ENCODE assay signal across 9 mouse cellular contexts in the genomic region with DNA sequence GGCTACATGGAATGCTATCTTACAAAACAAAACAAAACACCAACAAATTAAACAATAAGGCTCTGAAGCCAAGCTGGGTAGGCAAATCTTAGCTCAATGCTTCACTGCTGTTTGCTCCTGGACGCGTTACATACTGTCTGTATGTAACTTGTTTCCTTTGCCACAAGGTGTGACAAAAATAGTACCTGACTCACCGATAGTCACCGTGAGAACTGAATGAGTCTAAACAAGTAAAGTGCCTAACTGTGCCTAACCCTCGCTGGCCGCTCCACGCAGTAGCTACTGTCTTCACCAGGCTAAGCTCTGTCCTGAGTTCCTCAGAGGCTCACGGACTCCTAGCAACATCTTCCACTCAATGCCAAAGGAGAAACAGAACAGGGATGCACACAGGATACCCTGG. TPM values are rescaled to one million over a fixed set of nuclear protein-coding genes. Genes with fewer than 3 reads are reported as not detected.
DNase-seq lines count a peak whose midpoint lies in the region; ATAC-seq lines count a peak whose summit lies in the region.
"Had no signal": no experiment of that assay in that cellular context is flagged by ENCODE, and none has a peak within 500 bp of the region (broad histone marks: within the 10 kb centered on the region; RNA-seq: fewer than 3 reads in every experiment).

No protein-coding gene starts in this region.

- H3K27ac ChIP-seq in heart, embryonic 10.5 days, result peak overlapping the region; percentile 73
- 0 out of 2 replicates have a peak overlapping the region, but pooled peaks have one; percentile 10 for H3K27ac ChIP-seq in embryonic facial prominence, embryonic 10.5 days (replicated peaks)
- no peak overlapping the region for H3K27ac ChIP-seq in midbrain, embryonic 15.5 days
- H3K27ac ChIP-seq: liver, embryonic 12.5 days had no signal

- no peak overlapping the region for H3K9ac ChIP-seq in midbrain, embryonic 15.5 days
- H3K9ac ChIP-seq: liver, embryonic 12.5 days had no signal

- H3K27me3 ChIP-seq in heart, embryonic 10.5 days (ENCODE audit: insufficient read depth, poor library complexity, severe bottlenecking), result no peaks in the 10 kb centered on the region
- no peaks in the 10 kb centered on the region for H3K27me3 ChIP-seq in embryonic facial prominence, embryonic 10.5 days (replicated peaks; ENCODE audit: low read depth, poor library complexity, severe bottlenecking)
- H3K27me3 ChIP-seq in midbrain, embryonic 15.5 days (replicated peaks), result no peaks in the 10 kb centered on the region

- ATAC-seq in midbrain, embryonic 15.5 days (replicated peaks), result no peak
- ATAC-seq: liver, embryonic 12.5 days had no signal

- no peak for DNase-seq in heart, embryonic 10.5 days (ENCODE audit: low spot score)
- no peak for DNase-seq in heart, adult 11 months
- DNase-seq in embryonic facial prominence, embryonic 10.5 days (ENCODE audit: low spot score), result no peak
- DNase-seq in heart, postnatal 10 days, result peak; percentile 51 to 67
- no peak for DNase-seq in retina, embryonic 14.5 days (ENCODE audit: low spot score)
- DNase-seq in thymus, postnatal 10 days (ENCODE audit: low spot score in 2 of 2), result no peak
- DNase-seq in kidney, adult 11 months, result no peak

- peak overlapping the region; percentile 61 for H3K4me2 ChIP-seq in midbrain, embryonic 15.5 days
- H3K4me2 ChIP-seq: liver, embryonic 12.5 days had no signal

- WGBS in heart, embryonic 10.5 days, result 62% methylated on average over 8 of the region's 8 CpGs
- 94% methylated on average over 8 of the region's 8 CpGs for whole genome bisulfite sequencing in embryonic facial prominence, embryonic 10.5 days
- 85% methylated on average over 8 of the region's 8 CpGs for WGBS in midbrain, embryonic 15.5 days

- peaks cover 54% of the 10 kb centered on the region for H3K4me1 ChIP-seq in heart, embryonic 10.5 days
- peaks cover 53% of the 10 kb centered on the region for H3K4me1 ChIP-seq in embryonic facial prominence, embryonic 10.5 days
- H3K4me1 ChIP-seq in midbrain, embryonic 15.5 days, result peaks cover 43% of the 10 kb centered on the region

- no peaks in the 10 kb centered on the region for H3K9me3 ChIP-seq in heart, embryonic 10.5 days
- no peaks in the 10 kb centered on the region for H3K9me3 ChIP-seq in embryonic facial prominence, embryonic 10.5 days
- H3K9me3 ChIP-seq in midbrain, embryonic 15.5 days, result no peaks in the 10 kb centered on the region
- H3K9me3 ChIP-seq: liver, embryonic 12.5 days had no signal

- intact Hi-C loops in heart, postnatal 10 days (cut with DNase I), result no loop called here

- H3K36me3 ChIP-seq in heart, embryonic 10.5 days, result peaks cover 55% of the 10 kb centered on the region
- peaks cover 67% of the 10 kb centered on the region for H3K36me3 ChIP-seq in embryonic facial prominence, embryonic 10.5 days (replicated peaks)
- peaks cover 19% of the 10 kb centered on the region; the same call in 1 of the 2 replicates for H3K36me3 ChIP-seq in midbrain, embryonic 15.5 days (replicated peaks)

- H3K4me3 ChIP-seq in heart, embryonic 10.5 days, result peak overlapping the region; percentile 81
- H3K4me3 ChIP-seq in embryonic facial prominence, embryonic 10.5 days, result peak overlapping the region; percentile 95; the same call in 1 of the 2 replicates
- no peak overlapping the region for H3K4me3 ChIP-seq in midbrain, embryonic 15.5 days
- H3K4me3 ChIP-seq: liver, embryonic 12.5 days had no signal

RNA-seq across cellular contexts. Expression of gene Ckap4, which starts 3.5 kb away (rescaled TPM):
- polyA plus RNA-seq in heart, embryonic 10.5 days (2016; fragmentation: Nextera tagmentation; extraction: Ambion mirVana), result 83.9 and 87.7 TPM in 2 replicates
- polyA plus RNA-seq in embryonic facial prominence, embryonic 10.5 days (2016; fragmentation: Nextera tagmentation; extraction: Ambion mirVana), result 61.2 and 61.5 TPM in 2 replicates
- 10 to 100 TPM; 74.8 to 86.4 TPM for total RNA-seq in heart, postnatal 10 days (2021)
- polyA plus RNA-seq in midbrain, embryonic 15.5 days (2015; fragmentation: Nextera tagmentation; extraction: Ambion mirVana), result 53.2 and 56.3 TPM in 2 replicates

RNA-seq across cellular contexts. Expression of gene Tcp11l2, which starts 46.0 kb away (rescaled TPM):
- 6.4 and 10.5 TPM in 2 replicates for polyA plus RNA-seq in heart, embryonic 10.5 days (2016; fragmentation: Nextera tagmentation; extraction: Ambion mirVana)
- polyA plus RNA-seq in embryonic facial prominence, embryonic 10.5 days (2016; fragmentation: Nextera tagmentation; extraction: Ambion mirVana), result 3.2 and 3.6 TPM in 2 replicates
- total RNA-seq in heart, postnatal 10 days (2021), result 10 to 100 TPM; 74.1 to 78.3 TPM
- 20.0 and 21.1 TPM in 2 replicates for polyA plus RNA-seq in midbrain, embryonic 15.5 days (2015; fragmentation: Nextera tagmentation; extraction: Ambion mirVana)

Comparison
In these comparisons a context has a peak if more than half of its experiments do, and no peak if none do; other contexts are left out.
1. DNase-seq: peak in heart, postnatal 10 days (2 of 2); none in heart, embryonic 10.5 days (single experiment), heart, adult 11 months (single experiment), embryonic facial prominence, embryonic 10.5 days (single experiment), retina, embryonic 14.5 days (single experiment), thymus, postnatal 10 days (0 of 2) and kidney, adult 11 months (single experiment).